Mouse (Mus musculus): ENCODE results near the gene Sapcd2. TPM values are rescaled to one million over a fixed set of nuclear protein-coding genes. Genes with fewer than 3 reads are reported as not detected.
A peak's percentile ranks its signal among the peaks of the same experiment; 100 is the strongest.

Sapcd2 gene
- 14.4 and 17.7 TPM in 2 replicates for polyA plus RNA-seq (2014; fragmentation: Nextera tagmentation; extraction: Ambion mirVana)

- Histone ChIP-seq H3K27me3 (ENCODE audit: control insufficient read depth, insufficient read depth, low read length) (peaks cover 3% of the 10 kb centered on the region; the same call in 1 of the 2 replicates), H3K27ac (replicated peaks in 1 of 2; ENCODE audit: control insufficient read depth in 1 of 2, insufficient read depth in 1 of 2, low read depth in 2 of 2, low read length in 2 of 2) (peak within 1 kb of the TSS; percentile 60 to 70; a peak in 3 of 4 replicates), H3K4me1 (ENCODE audit: control insufficient read depth in 2 of 2, insufficient read depth in 2 of 2, low read length in 2 of 2) (peaks cover 13 to 22% of the 10 kb centered on the region in 2 experiments), H3K9me3 (ENCODE audit: control insufficient read depth, low read length) (no peaks in the 10 kb centered on the region), H3K4me2 (ENCODE audit: low read length) (peak within 1 kb of the TSS; percentile 99), H3K36me3 (ENCODE audit: control insufficient read depth, insufficient read depth, low read length) (peaks cover 19% of the 10 kb centered on the region), H3K9ac (ENCODE audit: low read length) (peak within 1 kb of the TSS; percentile 78), H3K4me3 (ENCODE audit: control insufficient read depth in 1 of 2, insufficient read depth in 1 of 2, low read depth in 1 of 2, low read length in 2 of 2) (peak within 1 kb of the TSS; percentile 72 to 73)
- peak; percentile 76 for ATAC-seq (ENCODE audit: insufficient number of reproducible peaks, insufficient read depth, low FRiP score, low read depth)
- 1% methylated on average over 65 of the region's 65 CpGs for WGBS
Observed at GRCm38 (mm10) chr2:25371764-25372643, at the start of gene Sapcd2. Gene Sapcd2, plus strand, starts transcription at chr2:25372321.

GRCm38 (mm10) chr2:25326036-25326435 is 46.1 kb upstream of the Sapcd2 start:
- 64% methylated on average over 2 of the region's 2 CpGs for WGBS
- Histone ChIP-seq H3K9ac (ENCODE audit: low read length) (no peak overlapping the region), H3K27ac (replicated peaks in 1 of 2; ENCODE audit: control insufficient read depth in 1 of 2, insufficient read depth in 1 of 2, low read depth in 2 of 2, low read length in 2 of 2) (no peak overlapping the region), H3K4me2 (ENCODE audit: low read length) (no peak overlapping the region), H3K9me3 (ENCODE audit: control insufficient read depth, low read length) (no peaks in the 10 kb centered on the region), H3K4me1 (ENCODE audit: control insufficient read depth in 2 of 2, insufficient read depth in 2 of 2, low read length in 2 of 2) (peaks cover 0 to under 1% of the 10 kb centered on the region in 2 experiments; a peak in 1 of 4 replicates), H3K27me3 (ENCODE audit: control insufficient read depth, insufficient read depth, low read length) (0 out of 2 replicates have a peak, but pooled peaks cover 1% of the 10 kb centered on the region), H3K4me3 (ENCODE audit: control insufficient read depth in 1 of 2, insufficient read depth in 1 of 2, low read depth in 1 of 2, low read length in 2 of 2) (no peak overlapping the region), H3K36me3 (ENCODE audit: control insufficient read depth, insufficient read depth, low read length) (no peaks in the 10 kb centered on the region)
- no peak for ATAC-seq (ENCODE audit: insufficient number of reproducible peaks, insufficient read depth, low FRiP score, low read depth)

- Histone ChIP-seq H3K27me3 (ENCODE audit: control insufficient read depth, insufficient read depth, low read length) (no peaks in the 10 kb centered on the region), H3K36me3 (ENCODE audit: control insufficient read depth, insufficient read depth, low read length) (0 out of 2 replicates have a peak, but pooled peaks cover under 1% of the 10 kb centered on the region), H3K4me3 (ENCODE audit: control insufficient read depth in 1 of 2, insufficient read depth in 1 of 2, low read depth in 1 of 2, low read length in 2 of 2) (no peak overlapping the region), H3K27ac (replicated peaks in 1 of 2; ENCODE audit: control insufficient read depth in 1 of 2, insufficient read depth in 1 of 2, low read depth in 2 of 2, low read length in 2 of 2) (no peak overlapping the region), H3K9ac (ENCODE audit: low read length) (no peak overlapping the region), H3K4me1 (ENCODE audit: control insufficient read depth in 2 of 2, insufficient read depth in 2 of 2, low read length in 2 of 2) (peaks cover 2 to 12% of the 10 kb centered on the region in 2 experiments; a peak in 3 of 4 replicates), H3K4me2 (ENCODE audit: low read length) (no peak overlapping the region), H3K9me3 (ENCODE audit: control insufficient read depth, low read length) (no peaks in the 10 kb centered on the region)
- no peak for ATAC-seq (ENCODE audit: insufficient number of reproducible peaks, insufficient read depth, low FRiP score, low read depth)
- 34% methylated on average over 7 of the region's 7 CpGs for WGBS
Observed at GRCm38 (mm10) chr2:25328440-25328839, 43.7 kb upstream of the Sapcd2 start.

DNA sequence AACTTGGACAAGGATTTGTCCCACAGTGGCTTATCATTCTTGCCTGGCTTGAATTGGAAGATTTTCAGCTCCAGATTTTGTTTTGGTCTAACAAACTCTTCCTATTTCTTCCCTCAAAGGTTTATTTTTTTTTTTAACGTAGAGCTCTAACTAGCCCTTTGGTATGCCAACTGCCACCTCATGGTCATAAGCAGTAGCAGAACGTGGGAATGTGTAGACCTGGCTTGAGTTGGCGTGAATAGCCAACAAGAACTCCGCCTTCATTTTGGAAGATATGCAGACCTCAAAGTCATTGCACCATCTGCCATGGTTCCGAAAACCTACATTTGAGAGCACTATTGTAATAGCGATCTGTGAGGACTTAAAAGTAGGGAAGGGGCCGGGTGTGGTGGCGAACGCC is 40.7 kb upstream of the Sapcd2 start:
- H3K27me3 ChIP-seq (ENCODE audit: control insufficient read depth, insufficient read depth, low read length), result no peaks in the 10 kb centered on the region
- H3K36me3 ChIP-seq (ENCODE audit: control insufficient read depth, insufficient read depth, low read length), result peaks cover 30% of the 10 kb centered on the region
- peaks cover 2 to 14% of the 10 kb centered on the region in 2 experiments; a peak in 3 of 4 replicates for H3K4me1 ChIP-seq (ENCODE audit: control insufficient read depth in 2 of 2, insufficient read depth in 2 of 2, low read length in 2 of 2)
- no peaks in the 10 kb centered on the region for H3K9me3 ChIP-seq (ENCODE audit: control insufficient read depth, low read length)
- peak overlapping the region; percentile 71 for H3K4me2 ChIP-seq (ENCODE audit: low read length)
- WGBS, result 57% methylated on average over 9 of the region's 9 CpGs
- no peak for ATAC-seq (ENCODE audit: insufficient number of reproducible peaks, insufficient read depth, low FRiP score, low read depth)
- H3K4me3 ChIP-seq (ENCODE audit: control insufficient read depth in 1 of 2, insufficient read depth in 1 of 2, low read depth in 1 of 2, low read length in 2 of 2), result peak overlapping the region; percentile 96
- H3K9ac ChIP-seq (ENCODE audit: low read length), result peak overlapping the region; percentile 93
- H3K27ac ChIP-seq (replicated peaks in 1 of 2; ENCODE audit: control insufficient read depth in 1 of 2, insufficient read depth in 1 of 2, low read depth in 2 of 2, low read length in 2 of 2), result no peak overlapping the region

GRCm38 (mm10) chr2:25332286-25333160 is 39.6 kb upstream of the Sapcd2 start, which contains the start of gene Man1b1:
Gene Man1b1, plus strand, starts transcription at chr2:25332338.
- Histone ChIP-seq H3K9me3 (ENCODE audit: control insufficient read depth, low read length) (no peaks in the 10 kb centered on the region), H3K27me3 (ENCODE audit: control insufficient read depth, insufficient read depth, low read length) (no peaks in the 10 kb centered on the region), H3K27ac (replicated peaks in 1 of 2; ENCODE audit: control insufficient read depth in 1 of 2, insufficient read depth in 1 of 2, low read depth in 2 of 2, low read length in 2 of 2) (peak within 1 kb of the TSS; percentile 83 to 93), H3K36me3 (ENCODE audit: control insufficient read depth, insufficient read depth, low read length) (peaks cover 41% of the 10 kb centered on the region), H3K4me1 (ENCODE audit: control insufficient read depth in 2 of 2, insufficient read depth in 2 of 2, low read length in 2 of 2) (peaks cover 2 to 14% of the 10 kb centered on the region in 2 experiments; a peak in 3 of 4 replicates), H3K9ac (ENCODE audit: low read length) (peak within 1 kb of the TSS; percentile 93), H3K4me3 (ENCODE audit: control insufficient read depth in 1 of 2, insufficient read depth in 1 of 2, low read depth in 1 of 2, low read length in 2 of 2) (peak within 1 kb of the TSS; percentile 96), H3K4me2 (ENCODE audit: low read length) (peak within 1 kb of the TSS; percentile 97)
- ATAC-seq (ENCODE audit: insufficient number of reproducible peaks, insufficient read depth, low FRiP score, low read depth), result peak; percentile 98
- under 1% methylated on average over 78 of the region's 78 CpGs for WGBS

DNA sequence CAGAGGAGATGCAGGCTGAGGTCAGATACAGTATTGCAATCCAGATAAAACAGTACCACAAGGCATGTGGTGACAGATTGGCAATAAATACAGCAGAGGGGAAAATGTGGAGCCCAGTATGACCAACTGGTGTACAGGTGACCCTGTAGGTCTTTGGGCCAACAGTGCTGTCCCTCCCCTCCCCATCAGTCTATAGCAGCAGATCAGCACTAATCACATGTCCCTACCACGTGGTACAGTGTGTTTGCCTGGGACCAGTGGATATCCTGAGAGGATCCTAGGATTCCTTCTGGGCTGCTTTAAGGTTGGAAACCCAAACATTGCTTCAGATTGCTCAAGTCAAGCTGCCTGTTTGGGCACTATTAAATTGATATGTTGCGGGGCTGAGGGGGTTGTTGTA is 38.6 kb upstream of the Sapcd2 start:
- peak overlapping the region; percentile 97 for H3K4me2 ChIP-seq (ENCODE audit: low read length)
- no peak for ATAC-seq (ENCODE audit: insufficient number of reproducible peaks, insufficient read depth, low FRiP score, low read depth)
- peaks cover 2 to 14% of the 10 kb centered on the region in 2 experiments; a peak in 3 of 4 replicates for H3K4me1 ChIP-seq (ENCODE audit: control insufficient read depth in 2 of 2, insufficient read depth in 2 of 2, low read length in 2 of 2)
- peaks cover 51% of the 10 kb centered on the region for H3K36me3 ChIP-seq (ENCODE audit: control insufficient read depth, insufficient read depth, low read length)
- H3K27ac ChIP-seq (replicated peaks in 1 of 2; ENCODE audit: control insufficient read depth in 1 of 2, insufficient read depth in 1 of 2, low read depth in 2 of 2, low read length in 2 of 2), result no peak overlapping the region
- H3K4me3 ChIP-seq (ENCODE audit: control insufficient read depth in 1 of 2, insufficient read depth in 1 of 2, low read depth in 1 of 2, low read length in 2 of 2), result peak overlapping the region; percentile 96; a peak in 3 of 4 replicates
- no peaks in the 10 kb centered on the region for H3K27me3 ChIP-seq (ENCODE audit: control insufficient read depth, insufficient read depth, low read length)
- H3K9me3 ChIP-seq (ENCODE audit: control insufficient read depth, low read length), result no peaks in the 10 kb centered on the region
- 78% methylated on average over 2 of the region's 2 CpGs for WGBS
- peak overlapping the region; percentile 93 for H3K9ac ChIP-seq (ENCODE audit: low read length)

GRCm38 (mm10) chr2:25338303-25338702 is 33.8 kb upstream of the Sapcd2 start:
- no peaks in the 10 kb centered on the region for H3K9me3 ChIP-seq (ENCODE audit: control insufficient read depth, low read length)
- H3K36me3 ChIP-seq (ENCODE audit: control insufficient read depth, insufficient read depth, low read length), result peaks cover 93% of the 10 kb centered on the region
- no peak overlapping the region for H3K4me3 ChIP-seq (ENCODE audit: control insufficient read depth in 1 of 2, insufficient read depth in 1 of 2, low read depth in 1 of 2, low read length in 2 of 2)
- H3K9ac ChIP-seq (ENCODE audit: low read length), result no peak overlapping the region
- 89% methylated on average over 6 of the region's 6 CpGs for WGBS
- H3K27ac ChIP-seq (replicated peaks in 1 of 2; ENCODE audit: control insufficient read depth in 1 of 2, insufficient read depth in 1 of 2, low read depth in 2 of 2, low read length in 2 of 2), result no peak overlapping the region
- ATAC-seq (ENCODE audit: insufficient number of reproducible peaks, insufficient read depth, low FRiP score, low read depth), result no peak
- H3K27me3 ChIP-seq (ENCODE audit: control insufficient read depth, insufficient read depth, low read length), result no peaks in the 10 kb centered on the region
- H3K4me1 ChIP-seq (ENCODE audit: control insufficient read depth in 2 of 2, insufficient read depth in 2 of 2, low read length in 2 of 2), result peaks cover 0 to 3% of the 10 kb centered on the region in 2 experiments; a peak in 2 of 4 replicates
- no peak overlapping the region for H3K4me2 ChIP-seq (ENCODE audit: low read length)
